Mouse (Mus musculus) intestine, embryonic 16.5 days (tissue): ENCODE measurements around the gene Braf. TPM values are rescaled to one million over a fixed set of nuclear protein-coding genes. Genes with fewer than 3 reads are reported as not detected.
A peak's percentile ranks its signal among the peaks of the same experiment; 100 is the strongest.

Experiments used
- ATAC-seq: fragments of 200-750 bp; cut with Nextera tagmentation; 2 replicates; pipeline ENCODE4 v1.8.0; 2017; ENCODE audit warnings: moderate TSS enrichment, moderate library complexity
- H3K27ac ChIP-seq: fragments of 300-500 bp; sonication (generic); 2 replicates; pipeline ENCODE4 v1.5.1; 2014; ENCODE audit warnings: mild to moderate bottlenecking, low read length
- H3K27me3 ChIP-seq: fragments of 300-500 bp; sonication (generic); replicated peaks from 2 replicates; pipeline ENCODE4 v1.6.1; 2014; ENCODE audit warnings: low read length, control low read depth, mixed read lengths; ENCODE audit not compliant: control insufficient read depth, insufficient read depth
- H3K36me3 ChIP-seq: fragments of 300-500 bp; sonication (generic); 2 replicates; pipeline ENCODE4 v1.6.1; 2014; ENCODE audit warnings: low read length, control low read depth; ENCODE audit not compliant: control insufficient read depth, insufficient read depth
- H3K4me1 ChIP-seq: fragments of 300-500 bp; sonication (generic); 2 replicates; pipeline ENCODE4 v1.6.1; 2014; ENCODE audit warnings: low read length, control low read depth, mixed read lengths; ENCODE audit not compliant: control insufficient read depth, insufficient read depth
- H3K4me2 ChIP-seq: fragments of 300-500 bp; sonication (generic); 2 replicates; pipeline ENCODE4 v1.6.1; 2014; ENCODE audit warnings: low read depth, low read length, control low read depth
- H3K4me3 ChIP-seq: fragments of 300-500 bp; sonication (generic); 2 replicates; pipeline ENCODE4 v1.5.1; 2014; ENCODE audit warnings: mild to moderate bottlenecking, low read length
- H3K9ac ChIP-seq: fragments of 300-500 bp; sonication (generic); 2 replicates; pipeline ENCODE4 v1.6.1; 2014; ENCODE audit warnings: low read depth, low read length
- H3K9me3 ChIP-seq: fragments of 300-500 bp; sonication (generic); 2 replicates; pipeline ENCODE4 v1.6.1; 2016; ENCODE audit warnings: low read length, control low read depth; ENCODE audit not compliant: control insufficient read depth
- WGBS: fragments of 180-500 bp; shearing (Covaris S2); extraction: QIAGEN DNeasy Blood & Tissue Kit; methylation state at CpG from one replicate; pipeline ENCODE4 v1.1.7; 2014; 5-methylcytosine and 5-hydroxymethylcytosine counted together
- polyA plus RNA-seq: library from polyadenylated mRNA; unstranded; fragments of >200 nt; fragmentation: Nextera tagmentation; extraction: Ambion mirVana; gene quantifications from 2 replicates; pipeline ENCODE4 v1.2.1, GENCODE M21; 2015

Braf gene
- polyA plus RNA-seq, 1 experiment from 2014 or later, result 8.6 TPM

DNA sequence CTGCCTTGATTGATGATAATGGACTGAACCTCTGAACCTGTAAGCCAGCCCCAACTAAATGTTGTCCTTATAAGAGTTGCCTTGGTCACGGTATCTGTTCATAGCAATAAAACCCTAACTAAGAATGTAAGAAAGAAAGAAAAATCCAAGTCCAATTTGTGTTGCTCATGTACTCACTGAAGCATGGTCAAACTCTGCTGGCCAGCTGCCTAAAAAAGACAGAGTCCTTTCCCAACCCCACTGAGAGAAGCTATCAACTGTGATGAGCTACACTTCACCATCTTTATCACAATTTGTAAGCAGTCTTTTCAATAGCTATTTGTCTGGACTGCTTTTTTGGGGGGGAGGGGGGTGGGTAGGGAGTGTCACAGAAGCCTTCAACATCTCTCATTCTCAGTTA is 47.0 kb downstream of the Braf start:
- Histone ChIP-seq H3K36me3 (peaks cover 6% of the 10 kb centered on the region), H3K4me2 (no peak overlapping the region), H3K27me3 (no peaks in the 10 kb centered on the region), H3K9ac (no peak overlapping the region), H3K4me3 (no peak overlapping the region), H3K9me3 (0 out of 2 replicates have a peak, but pooled peaks cover 3% of the 10 kb centered on the region), H3K27ac (no peak overlapping the region), H3K4me1 (no peaks in the 10 kb centered on the region)
- WGBS, result 95% methylated on average over 1 of the region's 1 CpGs
- ATAC-seq, result no peak

DNA sequence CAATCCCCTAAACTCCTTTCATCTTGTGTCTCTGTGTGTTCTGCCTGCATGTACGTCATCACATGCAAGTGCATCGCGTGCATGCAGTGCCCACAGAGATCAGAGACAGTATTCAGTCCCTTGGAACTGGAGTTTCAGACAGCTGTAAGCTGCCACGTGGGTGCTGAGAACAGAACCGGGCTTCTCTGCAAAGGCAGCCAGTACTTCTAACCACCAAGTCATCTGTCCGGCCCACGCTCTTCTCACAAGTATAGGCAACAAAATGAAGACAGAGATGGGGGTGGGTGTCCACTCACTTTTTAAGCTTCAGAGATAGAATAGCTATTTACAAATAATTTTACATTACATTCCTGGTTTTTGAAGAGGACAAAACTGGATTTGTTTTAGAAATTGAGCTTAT is 50.2 kb downstream of the Braf start:
- WGBS, result 88% methylated on average over 7 of the region's 7 CpGs
- Histone ChIP-seq H3K4me1 (no peaks in the 10 kb centered on the region), H3K36me3 (peaks cover 6% of the 10 kb centered on the region), H3K27me3 (no peaks in the 10 kb centered on the region), H3K9ac (no peak overlapping the region), H3K9me3 (0 out of 2 replicates have a peak, but pooled peaks cover 3% of the 10 kb centered on the region), H3K4me3 (no peak overlapping the region), H3K4me2 (no peak overlapping the region), H3K27ac (no peak overlapping the region)
- ATAC-seq, result no peak

DNA sequence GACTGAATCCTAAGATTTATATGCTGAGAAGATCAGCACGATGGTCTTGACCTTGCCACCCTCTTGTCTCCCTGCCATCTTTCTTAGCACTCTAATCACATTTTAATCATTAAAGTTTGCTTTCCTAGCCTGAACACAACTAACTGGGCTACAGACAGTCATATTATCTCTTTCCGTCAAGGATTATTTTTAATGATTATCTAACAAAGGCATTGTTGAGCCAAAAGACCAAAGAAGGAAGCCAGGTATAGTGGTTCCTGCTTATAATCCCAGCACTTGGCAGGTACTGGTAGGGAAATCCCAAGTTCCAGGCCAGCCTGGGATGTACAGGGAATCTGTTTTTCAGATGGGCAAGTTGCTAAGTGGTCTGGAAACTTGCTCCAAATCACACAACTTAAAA is 114.0 kb downstream of the Braf start:
- H3K27me3 ChIP-seq, result no peaks in the 10 kb centered on the region
- H3K4me3 ChIP-seq, result no peak overlapping the region
- no peak overlapping the region for H3K4me2 ChIP-seq
- 0 out of 2 replicates have a peak, but pooled peaks cover 2% of the 10 kb centered on the region for H3K4me1 ChIP-seq
- 93% methylated on average over 2 of the region's 2 CpGs for WGBS
- H3K36me3 ChIP-seq, result peaks cover 5% of the 10 kb centered on the region; the same call in 1 of the 2 replicates
- no peak overlapping the region for H3K27ac ChIP-seq
- H3K9me3 ChIP-seq, result no peaks in the 10 kb centered on the region
- H3K9ac ChIP-seq, result no peak overlapping the region
- no peak for ATAC-seq

DNA sequence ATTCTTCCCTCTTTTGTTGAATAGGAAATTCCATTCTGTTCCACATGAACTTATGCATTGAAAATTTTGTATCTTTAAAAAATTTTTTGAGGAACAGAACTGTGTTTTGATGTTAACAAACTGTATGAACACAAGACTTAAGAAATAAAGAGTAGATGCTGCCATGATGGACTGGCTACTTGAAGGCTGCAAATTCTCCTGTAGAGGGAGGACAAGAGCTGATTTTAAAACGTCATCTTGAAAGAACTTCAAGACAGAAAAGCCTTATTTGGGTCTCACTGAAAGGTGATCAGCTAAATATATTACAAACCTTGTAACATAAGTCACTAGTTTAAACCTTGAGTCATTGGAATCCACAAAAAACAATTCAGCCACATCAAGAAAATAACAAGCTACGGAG is 115.1 kb downstream of the Braf start:
- H3K4me1 ChIP-seq, result 0 out of 2 replicates have a peak, but pooled peaks cover 2% of the 10 kb centered on the region
- ATAC-seq, result no peak
- H3K36me3 ChIP-seq, result peaks cover 5% of the 10 kb centered on the region; the same call in 1 of the 2 replicates
- H3K4me2 ChIP-seq, result no peak overlapping the region
- no peak overlapping the region for H3K27ac ChIP-seq
- H3K9ac ChIP-seq, result no peak overlapping the region
- no peaks in the 10 kb centered on the region for H3K27me3 ChIP-seq
- H3K9me3 ChIP-seq, result no peaks in the 10 kb centered on the region
- 73% methylated on average over 2 of the region's 2 CpGs for WGBS
- H3K4me3 ChIP-seq, result no peak overlapping the region

DNA sequence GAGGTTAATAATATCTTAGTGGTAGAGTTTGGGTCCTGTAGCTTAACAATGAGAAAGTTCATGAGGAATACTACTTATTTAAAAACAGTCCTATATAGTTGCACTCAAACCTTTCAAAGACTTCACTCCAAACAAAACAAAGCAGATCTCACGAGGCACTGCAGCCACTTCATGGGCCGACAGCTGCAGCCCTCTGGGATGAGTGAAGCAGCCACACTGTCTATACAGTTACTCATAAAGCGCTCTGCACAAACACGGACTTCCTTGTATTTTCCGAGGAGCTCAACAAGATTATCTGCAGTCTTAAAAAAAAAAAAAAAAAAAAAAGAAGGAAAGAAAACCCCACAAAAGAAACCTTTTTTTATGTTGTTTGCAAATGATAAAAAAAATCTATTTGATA is 117.9 kb downstream of the Braf start:
- WGBS, result 42% methylated on average over 5 of the region's 5 CpGs
- Histone ChIP-seq H3K36me3 (no peaks in the 10 kb centered on the region), H3K27ac (no peak overlapping the region), H3K4me2 (no peak overlapping the region), H3K27me3 (no peaks in the 10 kb centered on the region), H3K9ac (no peak overlapping the region), H3K4me3 (no peak overlapping the region), H3K4me1 (0 out of 2 replicates have a peak, but pooled peaks cover 2% of the 10 kb centered on the region), H3K9me3 (no peaks in the 10 kb centered on the region)
- ATAC-seq, result 0 out of 2 replicates have a peak, but pooled peaks have one; percentile 52

DNA sequence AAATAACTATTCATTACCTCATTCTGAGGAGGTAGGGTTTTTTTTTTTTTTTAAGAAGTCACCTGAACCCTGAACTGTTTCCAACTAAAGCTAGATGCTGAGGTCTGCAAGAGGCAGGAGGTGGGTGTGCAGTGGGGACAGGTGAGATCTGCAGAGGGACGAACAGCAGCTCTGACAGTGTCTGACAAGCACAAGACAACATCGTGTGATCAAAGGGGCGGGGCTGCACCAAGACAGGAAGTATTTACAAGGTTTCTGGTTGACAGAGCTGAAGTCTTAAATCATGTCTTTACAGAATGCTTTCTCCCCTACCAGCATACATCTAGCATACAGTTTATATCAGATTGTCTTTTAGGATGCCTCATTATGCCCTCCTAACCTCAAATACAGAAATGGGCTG is 118.4 kb downstream of the Braf start:
- Histone ChIP-seq H3K4me1 (0 out of 2 replicates have a peak, but pooled peaks cover 2% of the 10 kb centered on the region), H3K9me3 (no peaks in the 10 kb centered on the region), H3K4me2 (no peak overlapping the region), H3K4me3 (no peak overlapping the region), H3K9ac (no peak overlapping the region), H3K27ac (no peak overlapping the region), H3K27me3 (no peaks in the 10 kb centered on the region), H3K36me3 (no peaks in the 10 kb centered on the region)
- WGBS, result 56% methylated on average over 3 of the region's 3 CpGs
- ATAC-seq, result no peak; the same call in 1 of the 2 replicates

DNA sequence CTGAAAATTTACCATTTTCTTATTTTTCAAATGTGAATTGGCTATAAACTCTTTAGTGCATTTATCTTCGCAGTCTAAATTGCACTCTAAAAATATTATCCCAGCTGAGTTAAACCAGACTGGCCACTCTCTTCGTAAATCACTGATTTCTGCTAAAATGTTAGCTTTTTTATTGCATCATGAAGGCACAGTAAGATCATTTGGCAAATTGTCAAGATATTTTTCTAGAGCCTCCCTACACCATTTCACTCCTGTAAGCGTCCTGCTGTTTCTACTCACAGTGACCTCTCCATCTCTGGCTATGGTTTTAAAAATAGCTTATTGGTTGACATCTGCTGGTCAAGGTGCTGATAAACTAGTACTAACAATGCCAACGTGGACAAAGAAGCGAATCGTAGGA is 119.2 kb downstream of the Braf start:
- H3K27ac ChIP-seq, result no peak overlapping the region
- no peak overlapping the region for H3K9ac ChIP-seq
- 67% methylated on average over 6 of the region's 6 CpGs for WGBS
- H3K36me3 ChIP-seq, result no peaks in the 10 kb centered on the region
- no peak overlapping the region for H3K4me3 ChIP-seq
- 0 out of 2 replicates have a peak, but pooled peaks cover 2% of the 10 kb centered on the region for H3K4me1 ChIP-seq
- H3K4me2 ChIP-seq, result no peak overlapping the region
- no peak for ATAC-seq
- no peaks in the 10 kb centered on the region for H3K9me3 ChIP-seq
- no peaks in the 10 kb centered on the region for H3K27me3 ChIP-seq

DNA sequence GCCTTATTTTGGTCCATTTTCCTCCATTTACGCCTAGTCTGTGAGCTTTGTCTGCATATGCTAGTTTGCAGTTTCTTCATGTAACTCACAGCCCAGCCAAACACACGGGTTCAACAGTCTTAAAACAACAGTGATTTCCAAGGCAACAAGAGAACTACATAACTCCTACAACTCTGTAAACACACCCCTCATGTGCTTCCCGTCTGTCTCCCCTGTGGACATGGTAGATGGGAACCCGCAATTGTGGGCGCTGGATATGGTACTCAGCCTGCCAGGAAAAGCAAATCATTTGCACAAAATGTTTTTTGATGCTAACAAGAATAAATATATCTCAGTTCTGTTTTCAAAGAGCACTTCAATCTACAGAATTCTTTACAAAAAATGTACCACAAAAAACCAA is 120.7 kb downstream of the Braf start:
- ATAC-seq, result no peak
- WGBS, result 73% methylated on average over 5 of the region's 5 CpGs
- H3K4me2 ChIP-seq, result no peak overlapping the region

DNA sequence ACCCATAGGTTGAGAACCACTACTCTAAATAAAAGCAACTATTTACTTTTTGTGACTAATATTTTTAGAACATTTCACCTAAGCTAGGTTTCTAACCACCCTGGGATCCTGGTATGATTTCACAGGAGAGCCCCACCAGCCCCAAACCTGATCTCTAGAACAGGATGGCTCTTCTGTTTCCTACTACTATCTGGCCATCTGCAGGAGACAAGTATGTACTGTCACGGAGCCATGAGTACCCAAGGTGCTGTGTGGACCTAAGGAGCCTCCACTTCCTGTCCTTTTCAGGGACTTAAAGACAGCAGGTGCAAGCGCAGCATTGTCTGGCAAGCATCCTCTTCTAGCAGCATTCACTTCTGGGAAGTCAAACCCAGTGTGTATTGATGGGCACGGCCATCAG is 123.4 kb downstream of the Braf start:
- Histone ChIP-seq H3K36me3 (peaks cover 14% of the 10 kb centered on the region), H3K4me3 (no peak overlapping the region), H3K9ac (no peak overlapping the region), H3K4me2 (no peak overlapping the region), H3K9me3 (no peaks in the 10 kb centered on the region), H3K27me3 (no peaks in the 10 kb centered on the region), H3K4me1 (no peaks in the 10 kb centered on the region), H3K27ac (no peak overlapping the region)
- ATAC-seq, result no peak
- 79% methylated on average over 3 of the region's 3 CpGs for WGBS

More for the DNA sequence above, 120.7 kb downstream of the Braf start:
- 0 out of 2 replicates have a peak, but pooled peaks cover 2% of the 10 kb centered on the region for H3K4me1 ChIP-seq
- no peak overlapping the region for H3K9ac ChIP-seq
- no peaks in the 10 kb centered on the region for H3K9me3 ChIP-seq
- H3K36me3 ChIP-seq, result peaks cover 11% of the 10 kb centered on the region
- H3K27ac ChIP-seq, result no peak overlapping the region
- no peaks in the 10 kb centered on the region for H3K27me3 ChIP-seq
- no peak overlapping the region for H3K4me3 ChIP-seq

DNA sequence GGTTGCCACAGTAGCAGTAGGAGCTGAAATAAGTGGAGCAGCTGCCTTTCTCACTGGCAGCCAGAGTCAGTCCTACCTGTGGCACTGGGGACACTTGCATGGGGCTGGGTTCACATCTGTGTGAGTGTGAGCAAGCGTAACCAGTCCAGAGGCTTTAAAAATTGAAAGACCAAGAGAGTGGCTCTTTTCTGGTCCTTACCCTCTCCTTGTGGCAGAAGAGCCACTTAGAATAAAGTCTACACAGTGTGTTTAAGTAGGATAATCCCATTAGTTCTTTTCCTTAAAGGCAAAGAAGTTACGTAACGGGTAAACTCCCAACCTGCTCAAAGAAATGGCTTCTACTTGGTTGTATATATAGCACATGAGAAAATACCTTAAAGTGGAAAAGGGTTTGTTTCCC is 124.4 kb downstream of the Braf start:
- Histone ChIP-seq H3K4me2 (no peak overlapping the region), H3K9ac (no peak overlapping the region), H3K27me3 (no peaks in the 10 kb centered on the region), H3K4me3 (no peak overlapping the region), H3K36me3 (peaks cover 14% of the 10 kb centered on the region), H3K9me3 (no peaks in the 10 kb centered on the region), H3K4me1 (no peaks in the 10 kb centered on the region), H3K27ac (no peak overlapping the region)
- ATAC-seq, result no peak
- whole genome bisulfite sequencing, result 96% methylated on average over 3 of the region's 3 CpGs
